Mouse (Mus musculus) lung, postnatal 0 days (tissue): ENCODE results near the gene Gpat3.

ENCODE experiments used
- CTCF ChIP-seq: IDR thresholded peaks from 2 replicates; pipeline ENCODE4 v1.5.1; 2016; ENCODE audit warnings: antibody characterized with exemption, mild to moderate bottlenecking
- EP300 ChIP-seq: IDR thresholded peaks from 2 replicates; pipeline ENCODE4 v1.6.1; 2016; ENCODE audit warnings: antibody characterized with exemption, mild to moderate bottlenecking, control low read depth

DNA sequence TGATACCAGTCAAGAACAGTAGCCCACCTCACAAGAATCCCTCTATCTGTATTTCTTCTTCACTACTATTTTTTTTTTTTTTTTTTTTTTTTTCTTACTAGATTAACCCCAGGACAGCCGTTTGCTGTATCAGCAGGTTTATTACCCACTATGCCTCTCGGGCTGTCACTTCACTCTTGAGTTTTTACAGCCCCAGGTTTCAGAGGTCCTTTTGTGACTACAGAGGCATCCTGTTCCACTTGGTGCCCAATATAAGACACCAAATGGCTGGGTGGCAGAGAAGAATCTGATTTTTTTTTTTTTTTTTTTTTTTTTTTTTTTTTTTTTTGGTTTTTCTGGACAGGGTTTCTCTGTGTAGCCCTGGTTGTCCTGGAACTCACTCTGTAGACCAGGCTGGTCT lies 1.6 kb downstream of the Gpat3 start:
- TF ChIP-seq CTCF (no peak), EP300 (no peak)
